Mouse (Mus musculus) liver, adult (tissue): ENCODE data around the gene Il17rd.

Source experiments
- GATA4 ChIP-seq: IDR thresholded peaks from 2 replicates; pipeline ENCODE4 v1.6.1; 2014; ENCODE audit warnings: mild to moderate bottlenecking, low read length; ENCODE audit not compliant: insufficient replicate concordance

Gene Il17rd

GRCm38 (mm10) chr14:27145171-27146045, 106.7 kb downstream of the Il17rd start:
- TF ChIP-seq GATA4, result no peak

GRCm38 (mm10) chr14:27147726-27148125, 109.0 kb downstream of the Il17rd start:
- TF ChIP-seq GATA4, result no peak

- no peak for TF ChIP-seq GATA4
Observed at GRCm38 (mm10) chr14:27149401-27149800, 110.7 kb downstream of the Il17rd start.

GRCm38 (mm10) chr14:27150011-27150640, 111.4 kb downstream of the Il17rd start:
- TF ChIP-seq GATA4, result no peak

GRCm38 (mm10) chr14:27151432-27151831, 112.7 kb downstream of the Il17rd start:
- no peak for TF ChIP-seq GATA4

- TF ChIP-seq GATA4, result no peak
Observed at GRCm38 (mm10) chr14:27155088-27155487, 116.3 kb downstream of the Il17rd start.

GRCm38 (mm10) chr14:27156032-27156431, 117.3 kb downstream of the Il17rd start:
- no peak for TF ChIP-seq GATA4
